Mouse (Mus musculus) heart, embryonic 12.5 days (tissue): ENCODE results near the gene Glyr1. TPM values are rescaled to one million over a fixed set of nuclear protein-coding genes. Genes with fewer than 3 reads are reported as not detected.

Source experiments
- ATAC-seq: fragments of 200-750 bp; cut with Nextera tagmentation; 2 replicates; pipeline ENCODE4 v1.8.0; 2017; ENCODE audit warnings: moderate TSS enrichment, moderate library complexity; ENCODE audit not compliant: insufficient number of reproducible peaks, low FRiP score
- H3K27ac ChIP-seq: fragments of 300-500 bp; sonication (generic); 2 replicates; pipeline ENCODE4 v1.5.1; 2016; ENCODE audit warnings: mild to moderate bottlenecking, moderate library complexity; ENCODE audit not compliant: poor library complexity, severe bottlenecking
- H3K27me3 ChIP-seq: fragments of 300-500 bp; sonication (generic); replicated peaks from 2 replicates; pipeline ENCODE4 v1.6.1; 2016; ENCODE audit warnings: mild to moderate bottlenecking, moderate library complexity
- H3K36me3 ChIP-seq: fragments of 300-500 bp; sonication (generic); 2 replicates; pipeline ENCODE4 v1.6.1; 2016; ENCODE audit warnings: mild to moderate bottlenecking, moderate library complexity
- H3K4me1 ChIP-seq: fragments of 300-500 bp; sonication (generic); replicated peaks from 2 replicates; pipeline ENCODE4 v1.6.1; 2016; ENCODE audit warnings: mild to moderate bottlenecking
- H3K4me2 ChIP-seq: fragments of 300-500 bp; sonication (generic); 2 replicates; pipeline ENCODE4 v1.6.1; 2016; ENCODE audit warnings: mild to moderate bottlenecking, moderate library complexity
- H3K4me3 ChIP-seq: fragments of 300-500 bp; sonication (generic); 2 replicates; pipeline ENCODE4 v1.5.1; 2016; ENCODE audit warnings: mild to moderate bottlenecking
- H3K9ac ChIP-seq: fragments of 300-500 bp; sonication (generic); 2 replicates; pipeline ENCODE4 v1.6.1; 2016; ENCODE audit warnings: mild to moderate bottlenecking, moderate library complexity
- H3K9me3 ChIP-seq: fragments of 300-500 bp; sonication (generic); replicated peaks from 2 replicates; pipeline ENCODE4 v1.6.1; 2016; ENCODE audit warnings: mild to moderate bottlenecking, moderate library complexity
- WGBS: fragments of 180-500 bp; shearing (Covaris S2); methylation state at CpG from one replicate; pipeline ENCODE4 v1.1.7; 2016; 5-methylcytosine and 5-hydroxymethylcytosine counted together
- polyA plus RNA-seq: library from polyadenylated mRNA; unstranded; fragments of >200 nt; fragmentation: Nextera tagmentation; extraction: Ambion mirVana; gene quantifications from 2 replicates; pipeline ENCODE4 v1.2.1, GENCODE M21; 2016

The Glyr1 gene
- polyA plus RNA-seq, 1 experiment from 2014 or later: 111 TPM

GRCm38 (mm10) chr16:5011285-5011684, 38.4 kb downstream of the Glyr1 start:
- no peak for ATAC-seq
- H3K9me3 ChIP-seq: no peaks in the 10 kb centered on the region
- peaks cover 26% of the 10 kb centered on the region for H3K4me1 ChIP-seq
- 84% methylated on average over 7 of the region's 7 CpGs for WGBS
- no peaks in the 10 kb centered on the region for H3K27me3 ChIP-seq
- H3K27ac ChIP-seq: no peak overlapping the region
- H3K4me3 ChIP-seq: no peak overlapping the region
- peaks cover 33% of the 10 kb centered on the region for H3K36me3 ChIP-seq
- no peak overlapping the region for H3K9ac ChIP-seq
- H3K4me2 ChIP-seq: no peak overlapping the region

DNA sequence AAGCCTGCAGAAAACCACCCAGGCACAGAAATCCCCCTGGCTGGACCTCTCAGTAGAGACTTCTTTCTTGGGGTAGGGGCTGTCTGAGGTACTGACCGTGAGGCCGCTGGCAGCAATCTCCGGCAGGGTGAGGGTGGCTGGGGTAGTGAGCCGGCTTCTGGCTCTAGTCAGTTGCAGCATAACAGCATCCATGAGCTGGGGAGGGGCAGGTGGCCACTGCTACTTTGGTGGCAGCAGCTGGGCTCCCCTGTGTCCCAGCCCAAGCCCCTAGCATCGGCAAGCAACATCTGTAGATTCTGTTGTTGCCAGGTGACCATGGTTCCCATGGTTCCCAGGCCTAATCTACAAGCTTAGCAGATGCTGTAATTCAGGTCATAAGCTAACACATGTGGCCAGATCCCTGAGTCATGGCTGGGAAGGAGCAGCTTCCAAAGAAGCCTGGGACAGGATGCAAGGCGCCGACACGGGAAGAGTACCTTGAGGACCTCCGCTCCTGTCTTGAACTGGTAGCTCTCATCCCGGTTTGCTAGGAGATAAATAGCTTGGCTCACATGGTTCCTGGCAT, 39.2 kb downstream of the Glyr1 start:
- H3K36me3 ChIP-seq: peaks cover 25% of the 10 kb centered on the region
- no peak overlapping the region for H3K9ac ChIP-seq
- H3K27ac ChIP-seq: no peak overlapping the region
- no peak for ATAC-seq
- no peaks in the 10 kb centered on the region for H3K27me3 ChIP-seq
- H3K4me2 ChIP-seq: no peak overlapping the region
- H3K4me1 ChIP-seq: peaks cover 26% of the 10 kb centered on the region
- no peak overlapping the region for H3K4me3 ChIP-seq
- 83% methylated on average over 10 of the region's 10 CpGs for WGBS
- H3K9me3 ChIP-seq: no peaks in the 10 kb centered on the region

DNA sequence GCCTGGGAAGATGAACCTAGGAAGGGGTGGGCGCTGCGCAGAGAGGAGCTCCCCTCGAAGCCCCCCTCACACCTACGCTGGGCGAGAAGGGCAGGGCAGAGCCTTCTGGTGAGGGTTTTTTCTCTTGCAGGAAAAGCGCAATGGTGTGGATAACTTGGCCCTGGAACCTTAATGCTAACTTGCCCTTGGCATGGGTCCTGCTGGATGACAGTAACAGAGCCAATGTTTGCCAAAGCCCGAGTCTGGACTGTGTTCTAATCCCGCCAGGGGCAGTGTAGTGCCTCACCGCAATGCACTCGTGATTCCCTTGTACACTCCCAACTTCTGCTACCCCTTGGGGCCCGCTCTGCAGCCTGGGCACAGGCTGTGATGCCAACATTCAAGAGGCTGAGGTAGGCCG, 41.6 kb downstream of the Glyr1 start:
- H3K4me3 ChIP-seq: no peak overlapping the region
- ATAC-seq: no peak
- no peak overlapping the region for H3K27ac ChIP-seq
- H3K4me1 ChIP-seq: peaks cover 26% of the 10 kb centered on the region
- no peak overlapping the region for H3K4me2 ChIP-seq
- no peaks in the 10 kb centered on the region for H3K27me3 ChIP-seq
- no peaks in the 10 kb centered on the region for H3K9me3 ChIP-seq
- H3K9ac ChIP-seq: no peak overlapping the region
- peaks cover 14% of the 10 kb centered on the region for H3K36me3 ChIP-seq
- WGBS: 81% methylated on average over 12 of the region's 12 CpGs

GRCm38 (mm10) chr16:5007492-5007891, 42.2 kb downstream of the Glyr1 start:
- 47% methylated on average over 5 of the region's 6 CpGs for WGBS
- H3K36me3 ChIP-seq: peaks cover 14% of the 10 kb centered on the region
- peaks cover 20% of the 10 kb centered on the region for H3K4me1 ChIP-seq
- no peak for ATAC-seq
- no peak overlapping the region; the same call in 1 of the 2 replicates for H3K9ac ChIP-seq
- H3K27ac ChIP-seq: no peak overlapping the region
- H3K9me3 ChIP-seq: no peaks in the 10 kb centered on the region
- no peak overlapping the region for H3K4me2 ChIP-seq
- H3K27me3 ChIP-seq: no peaks in the 10 kb centered on the region
- no peak overlapping the region for H3K4me3 ChIP-seq

DNA sequence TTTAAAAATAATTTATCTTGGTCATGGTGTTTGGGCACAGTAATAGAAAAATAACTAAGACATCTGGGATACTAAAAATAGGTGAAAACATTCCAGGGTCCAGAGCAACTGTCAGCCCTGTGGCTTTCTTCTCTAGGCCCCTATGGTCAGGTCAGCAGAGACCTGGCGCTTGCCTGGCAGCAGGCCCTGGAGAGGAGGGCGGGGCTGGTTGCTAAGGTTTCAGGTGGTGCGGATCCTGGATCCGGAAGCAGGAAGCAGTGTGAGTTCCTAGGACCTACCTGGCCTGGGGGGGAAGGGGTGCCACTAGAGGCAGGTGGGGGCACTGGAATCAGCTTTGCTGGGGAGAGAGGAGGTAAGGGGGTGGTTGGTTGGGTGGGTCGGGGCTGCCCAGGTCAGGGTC, 42.6 kb downstream of the Glyr1 start, which contains the start of gene Smim22:
Gene Smim22 (plus strand): TSS at position 222 of the 400 bp plus-strand sequence.
- Histone ChIP-seq H3K9me3 (0 out of 2 replicates have a peak, but pooled peaks cover 3% of the 10 kb centered on the region), H3K4me3 (no peak within 1 kb of the TSS), H3K9ac (no peak within 1 kb of the TSS; the same call in 1 of the 2 replicates), H3K4me2 (no peak within 1 kb of the TSS), H3K27ac (no peak within 1 kb of the TSS), H3K36me3 (peaks cover 14% of the 10 kb centered on the region), H3K4me1 (peaks cover 16% of the 10 kb centered on the region), H3K27me3 (no peaks in the 10 kb centered on the region)
- 37% methylated on average over 5 of the region's 5 CpGs for WGBS
- no peak for ATAC-seq

DNA sequence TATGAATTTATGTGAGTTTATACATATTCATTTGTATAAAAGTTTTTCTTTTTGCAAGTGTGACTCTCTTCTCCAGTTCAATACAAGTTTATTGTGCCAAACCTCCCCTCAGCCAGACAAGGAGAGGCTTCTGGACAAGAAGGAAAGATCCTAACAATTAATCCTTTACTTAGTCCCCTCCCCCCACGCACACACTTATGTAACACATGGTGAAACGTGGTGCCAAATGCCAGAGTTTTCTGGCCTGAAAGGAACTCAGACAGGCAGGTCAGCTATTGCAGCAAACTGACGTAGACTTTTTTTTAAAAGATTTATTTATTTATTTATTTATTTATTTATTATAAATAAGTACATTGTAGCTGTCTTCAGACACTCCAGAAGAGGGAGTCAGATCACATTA, 49.1 kb downstream of the Glyr1 start:
- Histone ChIP-seq H3K4me2 (no peak overlapping the region), H3K4me1 (peaks cover 6% of the 10 kb centered on the region; the same call in 1 of the 2 replicates), H3K4me3 (no peak overlapping the region), H3K27ac (no peak overlapping the region), H3K9ac (no peak overlapping the region), H3K27me3 (no peaks in the 10 kb centered on the region), H3K9me3 (0 out of 2 replicates have a peak, but pooled peaks cover 3% of the 10 kb centered on the region), H3K36me3 (no peaks in the 10 kb centered on the region)
- no peak for ATAC-seq
- WGBS: 70% methylated on average over 3 of the region's 3 CpGs

DNA sequence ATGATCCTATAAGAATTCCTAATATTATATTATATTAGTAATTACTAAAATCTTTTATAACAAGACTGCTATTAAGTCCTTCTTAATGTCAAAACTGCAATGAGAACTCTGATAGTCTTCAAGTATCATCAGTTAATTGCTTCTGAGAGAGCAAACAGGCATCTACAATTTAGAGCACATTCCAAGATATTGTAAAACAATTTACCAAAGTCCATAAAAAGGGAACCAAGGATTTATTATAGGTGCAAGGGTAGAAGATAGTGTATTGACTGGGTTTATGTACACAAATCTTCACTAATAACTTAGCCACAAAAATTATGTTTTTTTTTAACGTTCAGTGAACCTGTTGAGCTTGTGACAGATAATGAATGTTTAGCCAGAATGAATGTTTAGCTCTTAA, 50.7 kb downstream of the Glyr1 start:
- Histone ChIP-seq H3K4me1 (peaks cover 6% of the 10 kb centered on the region; the same call in 1 of the 2 replicates), H3K36me3 (no peaks in the 10 kb centered on the region), H3K9me3 (0 out of 2 replicates have a peak, but pooled peaks cover 3% of the 10 kb centered on the region), H3K27me3 (no peaks in the 10 kb centered on the region), H3K9ac (no peak overlapping the region), H3K27ac (no peak overlapping the region), H3K4me3 (no peak overlapping the region), H3K4me2 (no peak overlapping the region)
- WGBS: 71% methylated on average over 1 of the region's 1 CpGs
- no peak for ATAC-seq

DNA sequence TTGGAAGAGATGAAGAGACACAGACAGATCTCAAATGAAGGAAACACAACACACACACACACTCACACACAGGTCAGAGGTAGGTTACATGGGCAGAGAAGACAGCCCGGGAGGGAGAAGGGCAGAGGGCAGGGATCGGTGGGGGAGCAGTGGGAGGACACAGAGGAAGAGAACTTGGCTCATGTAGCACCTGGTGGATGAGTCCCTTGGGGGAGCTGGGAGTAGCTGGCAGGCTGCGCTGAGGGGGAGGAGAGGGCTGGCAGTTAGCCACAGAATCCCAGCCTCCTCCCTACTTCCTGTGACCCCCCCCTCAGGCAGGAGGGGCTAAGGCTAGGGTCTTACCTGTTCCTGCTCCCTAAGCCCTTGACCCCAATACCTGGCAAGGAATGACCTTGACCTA, 52.1 kb downstream of the Glyr1 start, which contains the start of gene Sept12:
Gene Sept12 (minus strand): TSS at position 300 of the 400 bp plus-strand sequence.
- ATAC-seq: no peak
- H3K9ac ChIP-seq: no peak within 1 kb of the TSS
- no peaks in the 10 kb centered on the region for H3K36me3 ChIP-seq
- H3K4me2 ChIP-seq: no peak within 1 kb of the TSS
- peaks cover 6% of the 10 kb centered on the region; the same call in 1 of the 2 replicates for H3K4me1 ChIP-seq
- 50% methylated on average over 3 of the region's 3 CpGs for WGBS
- H3K27ac ChIP-seq: no peak within 1 kb of the TSS
- 0 out of 2 replicates have a peak, but pooled peaks cover 3% of the 10 kb centered on the region for H3K9me3 ChIP-seq
- no peak within 1 kb of the TSS for H3K4me3 ChIP-seq
- H3K27me3 ChIP-seq: no peaks in the 10 kb centered on the region

- ATAC-seq: no peak
- WGBS: 72% methylated on average over 4 of the region's 4 CpGs
Observed at GRCm38 (mm10) chr16:4993276-4993675, 56.4 kb downstream of the Glyr1 start.

DNA sequence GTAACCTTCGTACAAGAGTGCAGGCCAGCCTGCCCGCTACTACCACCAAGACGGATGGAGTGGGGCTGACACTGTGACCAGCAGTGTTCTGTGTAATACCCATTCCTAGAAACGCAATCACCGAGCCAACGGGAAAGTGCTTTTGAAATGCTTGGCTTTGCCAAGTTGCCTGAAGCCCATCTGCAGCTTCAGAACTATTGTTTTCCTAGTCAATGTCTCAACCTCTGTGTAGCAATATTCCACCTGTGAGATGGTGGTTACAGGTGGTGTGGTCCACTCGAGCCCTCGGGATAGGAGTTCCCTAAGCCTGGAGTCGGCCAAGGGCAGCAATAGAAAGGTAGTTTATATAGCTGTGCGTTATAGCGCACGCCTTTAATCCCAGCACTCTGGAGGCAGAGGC, 64.9 kb downstream of the Glyr1 start:
- WGBS: 88% methylated on average over 12 of the region's 12 CpGs

More at GRCm38 (mm10) chr16:4993276-4993675, 56.4 kb downstream of the Glyr1 start:
- Histone ChIP-seq H3K9ac (no peak overlapping the region), H3K4me2 (no peak overlapping the region), H3K27me3 (no peaks in the 10 kb centered on the region), H3K4me1 (peaks cover 6% of the 10 kb centered on the region; the same call in 1 of the 2 replicates), H3K36me3 (no peaks in the 10 kb centered on the region), H3K4me3 (no peak overlapping the region), H3K27ac (no peak overlapping the region), H3K9me3 (no peaks in the 10 kb centered on the region)

DNA sequence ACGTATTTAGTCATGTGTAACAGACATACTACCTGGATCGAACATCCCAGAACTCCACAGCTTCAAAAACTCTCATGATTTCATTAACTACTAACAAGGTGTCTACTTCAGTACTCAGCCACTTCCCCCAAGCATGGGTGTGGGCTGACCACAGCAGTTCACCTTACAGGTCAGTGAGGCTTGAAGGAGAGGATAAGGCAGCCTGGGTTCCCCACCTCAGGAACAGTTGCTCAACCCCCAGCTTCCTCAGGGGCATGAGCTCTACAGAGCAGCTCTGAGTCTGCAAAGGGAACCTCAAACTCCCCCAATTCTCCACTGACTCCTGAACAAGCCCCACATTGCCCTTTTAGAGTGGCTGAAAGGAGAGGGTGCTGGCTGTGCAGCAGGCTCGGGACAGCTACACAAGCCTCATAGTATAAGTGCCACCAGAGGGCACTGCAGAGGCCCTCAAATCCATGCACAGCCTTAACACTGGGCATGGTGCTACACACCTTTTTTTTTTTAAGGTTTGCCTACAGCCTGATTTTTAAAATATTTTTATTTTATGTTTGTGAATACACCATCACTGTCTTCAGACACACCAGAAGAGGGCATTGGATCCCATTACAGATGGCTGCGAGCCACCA, 69.8 kb downstream of the Glyr1 start:
- Histone ChIP-seq H3K4me2 (no peak overlapping the region), H3K36me3 (no peaks in the 10 kb centered on the region), H3K27ac (no peak overlapping the region), H3K27me3 (no peaks in the 10 kb centered on the region), H3K9ac (no peak overlapping the region), H3K9me3 (no peaks in the 10 kb centered on the region), H3K4me1 (peaks cover 18% of the 10 kb centered on the region), H3K4me3 (no peak overlapping the region)
- ATAC-seq: no peak
- WGBS: 65% methylated on average over 4 of the region's 4 CpGs

More for the DNA sequence above, 64.9 kb downstream of the Glyr1 start:
- Histone ChIP-seq H3K36me3 (no peaks in the 10 kb centered on the region), H3K9ac (no peak overlapping the region), H3K4me1 (0 out of 2 replicates have a peak, but pooled peaks cover under 1% of the 10 kb centered on the region), H3K4me3 (no peak overlapping the region), H3K4me2 (no peak overlapping the region), H3K27me3 (no peaks in the 10 kb centered on the region), H3K27ac (no peak overlapping the region), H3K9me3 (no peaks in the 10 kb centered on the region)
- no peak for ATAC-seq
